Mouse (Mus musculus) heart, embryonic 12.5 days (tissue): ENCODE measurements around the gene Ruvbl2. TPM values are rescaled to one million over a fixed set of nuclear protein-coding genes. Genes with fewer than 3 reads are reported as not detected.

Experiments
- ATAC-seq: fragments of 200-750 bp; cut with Nextera tagmentation; 2 replicates; pipeline ENCODE4 v1.8.0; 2017; ENCODE audit warnings: moderate TSS enrichment, moderate library complexity; ENCODE audit not compliant: insufficient number of reproducible peaks, low FRiP score
- H3K27ac ChIP-seq: fragments of 300-500 bp; sonication (generic); 2 replicates; pipeline ENCODE4 v1.5.1; 2016; ENCODE audit warnings: mild to moderate bottlenecking, moderate library complexity; ENCODE audit not compliant: poor library complexity, severe bottlenecking
- H3K27me3 ChIP-seq: fragments of 300-500 bp; sonication (generic); replicated peaks from 2 replicates; pipeline ENCODE4 v1.6.1; 2016; ENCODE audit warnings: mild to moderate bottlenecking, moderate library complexity
- H3K36me3 ChIP-seq: fragments of 300-500 bp; sonication (generic); 2 replicates; pipeline ENCODE4 v1.6.1; 2016; ENCODE audit warnings: mild to moderate bottlenecking, moderate library complexity
- H3K4me1 ChIP-seq: fragments of 300-500 bp; sonication (generic); replicated peaks from 2 replicates; pipeline ENCODE4 v1.6.1; 2016; ENCODE audit warnings: mild to moderate bottlenecking
- H3K4me2 ChIP-seq: fragments of 300-500 bp; sonication (generic); 2 replicates; pipeline ENCODE4 v1.6.1; 2016; ENCODE audit warnings: mild to moderate bottlenecking, moderate library complexity
- H3K4me3 ChIP-seq: fragments of 300-500 bp; sonication (generic); 2 replicates; pipeline ENCODE4 v1.5.1; 2016; ENCODE audit warnings: mild to moderate bottlenecking
- H3K9ac ChIP-seq: fragments of 300-500 bp; sonication (generic); 2 replicates; pipeline ENCODE4 v1.6.1; 2016; ENCODE audit warnings: mild to moderate bottlenecking, moderate library complexity
- H3K9me3 ChIP-seq: fragments of 300-500 bp; sonication (generic); replicated peaks from 2 replicates; pipeline ENCODE4 v1.6.1; 2016; ENCODE audit warnings: mild to moderate bottlenecking, moderate library complexity
- WGBS: fragments of 180-500 bp; shearing (Covaris S2); methylation state at CpG from one replicate; pipeline ENCODE4 v1.1.7; 2016; 5-methylcytosine and 5-hydroxymethylcytosine counted together
- polyA plus RNA-seq: library from polyadenylated mRNA; unstranded; fragments of >200 nt; fragmentation: Nextera tagmentation; extraction: Ambion mirVana; gene quantifications from 2 replicates; pipeline ENCODE4 v1.2.1, GENCODE M21; 2016

Gene Ruvbl2
- polyA plus RNA-seq, 1 experiment from 2014 or later: 80.7 TPM

DNA sequence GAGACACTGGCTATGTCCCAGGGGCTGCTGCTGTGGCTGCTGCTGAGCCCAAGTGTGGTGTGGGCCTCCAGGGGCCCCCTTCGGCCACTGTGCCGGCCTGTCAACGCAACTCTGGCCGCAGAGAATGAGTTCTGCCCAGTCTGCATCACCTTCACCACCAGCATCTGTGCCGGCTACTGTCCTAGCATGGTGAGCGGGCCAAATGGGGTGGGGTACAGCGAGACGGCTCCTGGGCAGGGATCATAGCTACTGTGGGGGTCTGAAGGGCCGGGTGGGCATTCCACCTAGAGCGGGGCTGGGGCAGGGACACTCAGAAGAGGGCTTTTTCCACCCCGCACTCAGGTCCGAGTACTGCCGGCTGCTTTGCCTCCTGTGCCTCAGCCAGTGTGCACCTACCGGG is 16.7 kb downstream of the Ruvbl2 start:
- no peak overlapping the region for H3K27ac ChIP-seq
- no peak overlapping the region for H3K9ac ChIP-seq
- 90% methylated on average over 14 of the region's 14 CpGs for WGBS
- no peak for ATAC-seq
- H3K4me2 ChIP-seq: no peak overlapping the region
- H3K9me3 ChIP-seq: no peaks in the 10 kb centered on the region
- no peak overlapping the region for H3K4me3 ChIP-seq
- H3K36me3 ChIP-seq: peaks cover 56% of the 10 kb centered on the region
- peaks cover 54% of the 10 kb centered on the region for H3K27me3 ChIP-seq
- peaks cover 12% of the 10 kb centered on the region for H3K4me1 ChIP-seq

DNA sequence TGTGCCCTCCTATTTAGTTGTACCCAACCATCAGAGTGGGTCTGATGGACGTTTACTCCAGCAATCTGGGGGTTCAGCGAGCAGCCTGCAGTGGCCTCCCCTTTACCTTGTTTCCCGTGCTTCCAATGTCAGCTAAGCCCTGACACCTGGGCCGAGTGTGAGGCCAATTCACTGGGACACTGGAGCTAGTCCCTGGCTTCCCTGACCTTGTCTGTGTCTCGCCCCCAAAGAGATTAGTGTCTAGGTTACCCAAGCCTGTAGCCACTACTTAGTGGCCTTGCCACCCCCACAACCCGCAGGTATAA is 17.3 kb downstream of the Ruvbl2 start, which contains the start of gene Lhb:
Gene Lhb, plus strand, starts transcription at position 206 of the 305 bp plus-strand sequence.
- no peak for ATAC-seq
- Histone ChIP-seq H3K27me3 (peaks cover 61% of the 10 kb centered on the region), H3K9me3 (no peaks in the 10 kb centered on the region), H3K27ac (no peak within 1 kb of the TSS), H3K4me2 (peak within 1 kb of the TSS; percentile 6; the same call in 1 of the 2 replicates), H3K4me3 (no peak within 1 kb of the TSS), H3K36me3 (peaks cover 50% of the 10 kb centered on the region), H3K9ac (no peak within 1 kb of the TSS), H3K4me1 (peaks cover 14% of the 10 kb centered on the region)
- 49% methylated on average over 6 of the region's 6 CpGs for WGBS

DNA sequence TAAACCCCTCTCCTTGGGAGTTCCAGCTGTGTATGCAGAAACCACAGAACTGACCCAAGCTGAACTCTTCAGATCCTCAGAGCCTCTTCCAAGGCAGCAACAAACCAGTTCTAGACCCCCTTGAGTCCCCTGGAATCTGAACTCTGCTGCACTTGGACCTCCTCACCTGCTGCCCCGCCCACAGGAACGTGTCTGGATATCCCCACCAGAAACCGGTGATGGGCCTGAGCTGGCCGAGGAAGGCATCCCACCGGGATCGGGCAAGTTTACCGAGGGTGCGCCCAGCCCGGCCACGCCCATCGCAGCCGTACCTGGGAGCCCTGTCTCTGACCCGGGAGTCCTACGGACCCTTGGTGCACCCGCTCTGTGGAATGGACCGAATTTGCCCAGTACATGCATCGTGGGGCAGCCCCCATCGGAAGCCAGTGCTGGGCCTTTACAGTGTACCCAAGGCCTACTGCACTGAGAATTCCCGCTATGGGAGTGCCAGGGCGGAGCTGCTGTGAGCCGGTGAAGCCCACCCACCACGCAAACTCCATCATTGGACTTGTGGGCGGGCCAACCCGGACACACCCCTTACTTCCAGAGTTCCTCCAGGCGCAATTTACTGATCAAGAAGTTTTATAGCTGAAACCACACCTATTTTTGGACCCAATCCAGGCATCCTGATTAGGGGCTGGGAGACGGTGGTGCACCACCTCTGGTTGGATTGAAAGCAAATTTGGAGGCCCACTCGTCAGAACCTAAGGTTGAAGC is 17.9 kb downstream of the Ruvbl2 start:
- H3K4me3 ChIP-seq: no peak overlapping the region
- peak overlapping the region; percentile 6; the same call in 1 of the 2 replicates for H3K4me2 ChIP-seq
- ATAC-seq: no peak
- H3K36me3 ChIP-seq: peaks cover 45% of the 10 kb centered on the region
- H3K9me3 ChIP-seq: no peaks in the 10 kb centered on the region
- peaks cover 18% of the 10 kb centered on the region for H3K4me1 ChIP-seq
- no peak overlapping the region for H3K9ac ChIP-seq
- 15% methylated on average over 27 of the region's 27 CpGs for WGBS
- peaks cover 66% of the 10 kb centered on the region for H3K27me3 ChIP-seq
- no peak overlapping the region for H3K27ac ChIP-seq

DNA sequence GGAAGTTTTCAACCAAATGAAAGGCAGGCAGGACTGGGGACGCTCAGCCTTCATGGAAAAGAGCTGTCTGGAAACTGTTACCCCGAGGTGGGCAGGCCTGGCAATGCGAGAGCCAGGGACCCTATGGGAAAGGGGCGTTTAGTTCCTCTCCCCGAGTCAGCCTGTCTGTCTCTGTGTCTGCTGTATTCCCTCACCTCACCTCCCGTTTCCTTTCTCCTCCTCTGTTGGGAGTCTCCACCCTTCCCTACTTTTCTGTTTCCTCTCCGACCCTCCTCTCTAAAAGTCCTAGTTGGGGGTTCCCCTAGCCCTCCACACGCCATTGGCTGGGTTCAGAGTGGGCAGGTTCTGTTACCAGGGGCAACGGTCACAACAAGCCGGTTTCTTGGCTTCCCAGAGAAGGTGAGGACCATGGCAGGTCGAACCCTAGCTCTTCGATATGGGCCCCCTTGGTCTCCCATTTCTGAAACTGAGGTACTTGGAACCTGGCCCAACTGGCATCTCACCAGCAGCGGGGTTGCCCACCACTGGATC is 19.9 kb downstream of the Ruvbl2 start:
- 0 out of 2 replicates have a peak overlapping the region, but pooled peaks have one; percentile 48 for H3K9ac ChIP-seq
- peaks cover 81% of the 10 kb centered on the region for H3K27me3 ChIP-seq
- peaks cover 25% of the 10 kb centered on the region for H3K36me3 ChIP-seq
- peaks cover 33% of the 10 kb centered on the region for H3K4me1 ChIP-seq
- no peak overlapping the region for H3K4me3 ChIP-seq
- H3K27ac ChIP-seq: no peak overlapping the region
- H3K9me3 ChIP-seq: no peaks in the 10 kb centered on the region
- no peak for ATAC-seq
- peak overlapping the region; percentile 18; the same call in 1 of the 2 replicates for H3K4me2 ChIP-seq
- WGBS: 7% methylated on average over 13 of the region's 13 CpGs

DNA sequence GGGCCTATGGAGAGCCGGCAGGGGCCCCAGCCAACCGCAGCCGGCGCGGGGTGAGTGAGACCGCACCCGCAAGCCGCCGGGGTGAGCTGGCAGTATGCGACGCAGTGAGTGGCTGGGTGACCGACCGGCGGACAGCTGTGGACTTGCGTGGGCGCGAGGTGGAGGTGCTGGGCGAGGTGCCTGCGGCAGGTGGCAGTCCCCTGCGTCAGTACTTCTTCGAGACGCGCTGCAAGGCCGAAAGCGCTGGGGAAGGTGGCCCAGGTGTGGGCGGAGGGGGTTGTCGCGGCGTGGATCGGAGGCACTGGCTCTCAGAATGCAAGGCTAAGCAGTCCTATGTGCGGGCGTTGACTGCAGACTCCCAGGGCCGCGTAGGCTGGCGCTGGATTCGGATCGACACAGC is 22.3 kb downstream of the Ruvbl2 start:
- ATAC-seq: no peak

DNA sequence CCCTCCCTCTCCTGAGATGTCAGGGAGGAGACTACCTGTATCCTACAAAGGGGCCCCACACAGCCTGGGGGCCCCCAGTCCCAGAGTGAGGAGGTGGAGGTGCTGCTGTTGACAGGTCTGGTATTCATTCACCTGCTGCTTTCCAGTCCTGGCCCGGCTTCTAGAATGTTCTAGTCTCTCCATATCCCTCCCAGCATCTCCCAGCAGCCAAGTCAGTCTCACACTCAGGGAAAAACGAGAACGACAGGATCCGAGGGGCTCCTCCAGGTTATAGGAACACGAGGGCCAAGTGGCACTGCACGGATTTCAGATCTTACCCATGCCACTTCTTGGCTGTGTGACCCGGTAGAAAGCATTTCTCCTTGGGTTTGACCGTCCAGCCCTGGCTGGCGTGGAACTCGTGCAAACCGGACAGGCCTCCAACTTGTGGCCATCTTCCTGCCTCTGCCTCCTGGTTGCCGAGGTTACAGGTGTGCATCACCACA is 23.1 kb downstream of the Ruvbl2 start:
- 40% methylated on average over 12 of the region's 12 CpGs for WGBS
- H3K9ac ChIP-seq: no peak overlapping the region
- H3K9me3 ChIP-seq: no peaks in the 10 kb centered on the region
- no peaks in the 10 kb centered on the region for H3K36me3 ChIP-seq
- no peak overlapping the region for H3K4me2 ChIP-seq
- no peak overlapping the region for H3K4me3 ChIP-seq
- H3K4me1 ChIP-seq: peaks cover 37% of the 10 kb centered on the region
- H3K27me3 ChIP-seq: peaks cover 88% of the 10 kb centered on the region
- H3K27ac ChIP-seq: no peak overlapping the region
- no peak for ATAC-seq

More for the DNA sequence above, 22.3 kb downstream of the Ruvbl2 start:
- WGBS: 16% methylated on average over 26 of the region's 37 CpGs
- Histone ChIP-seq H3K27ac (no peak overlapping the region), H3K9ac (no peak overlapping the region), H3K27me3 (peaks cover 88% of the 10 kb centered on the region), H3K36me3 (peaks cover 1% of the 10 kb centered on the region), H3K4me2 (peak overlapping the region; percentile 42), H3K4me3 (peak overlapping the region; percentile 17), H3K9me3 (no peaks in the 10 kb centered on the region), H3K4me1 (peaks cover 40% of the 10 kb centered on the region)

DNA sequence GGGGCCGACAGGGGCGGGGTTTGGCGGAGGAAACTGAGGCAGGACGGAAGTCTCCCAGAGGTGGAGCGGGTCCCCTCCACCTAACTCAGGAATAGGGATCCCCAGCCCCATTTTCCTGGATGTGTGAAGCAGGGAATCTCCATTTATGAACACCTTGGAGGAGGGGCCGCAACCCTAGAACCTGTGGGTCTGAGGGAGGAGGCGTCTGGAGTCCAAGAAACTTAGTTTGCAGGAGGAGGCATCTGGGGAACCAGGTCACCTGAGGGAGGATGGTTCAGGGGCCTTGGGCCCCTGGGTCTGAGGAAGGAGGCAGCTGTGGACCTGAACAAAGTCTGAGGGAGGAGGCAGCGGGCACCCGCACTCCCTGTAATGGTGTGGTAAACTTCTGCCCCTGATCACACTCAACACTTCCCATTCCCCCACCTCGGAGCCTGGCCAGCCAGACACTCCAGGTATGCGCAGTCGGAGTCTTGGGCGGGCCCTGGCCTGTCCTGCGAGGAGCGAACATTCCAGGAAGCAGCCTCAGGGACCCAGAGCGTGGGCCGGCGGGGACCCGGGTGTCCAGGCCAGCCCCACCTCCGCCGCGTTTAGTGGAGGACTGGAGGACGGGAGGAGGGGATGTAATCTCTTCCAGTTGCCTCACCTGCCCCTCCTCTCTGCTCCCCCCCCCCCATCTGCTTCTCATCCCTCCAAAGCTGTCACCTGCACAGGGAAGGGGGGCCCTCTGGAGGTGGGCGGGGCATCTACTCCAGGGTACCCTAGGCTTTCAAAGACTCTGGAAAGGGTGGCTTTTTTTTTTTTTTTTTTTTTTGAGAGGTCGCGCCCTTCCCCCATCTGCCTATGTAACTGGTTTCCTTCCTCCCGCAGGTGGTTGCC is 23.8 kb downstream of the Ruvbl2 start:
- Histone ChIP-seq H3K36me3 (no peaks in the 10 kb centered on the region), H3K27ac (0 out of 2 replicates have a peak overlapping the region, but pooled peaks have one; percentile 48), H3K4me2 (peak overlapping the region; percentile 86), H3K27me3 (peaks cover 88% of the 10 kb centered on the region), H3K9ac (peak overlapping the region; percentile 68), H3K4me3 (peak overlapping the region; percentile 52), H3K9me3 (no peaks in the 10 kb centered on the region), H3K4me1 (peaks cover 37% of the 10 kb centered on the region)
- WGBS: 1% methylated on average over 27 of the region's 27 CpGs
- ATAC-seq: 0 out of 2 replicates have a peak, but pooled peaks have one; percentile 10

DNA sequence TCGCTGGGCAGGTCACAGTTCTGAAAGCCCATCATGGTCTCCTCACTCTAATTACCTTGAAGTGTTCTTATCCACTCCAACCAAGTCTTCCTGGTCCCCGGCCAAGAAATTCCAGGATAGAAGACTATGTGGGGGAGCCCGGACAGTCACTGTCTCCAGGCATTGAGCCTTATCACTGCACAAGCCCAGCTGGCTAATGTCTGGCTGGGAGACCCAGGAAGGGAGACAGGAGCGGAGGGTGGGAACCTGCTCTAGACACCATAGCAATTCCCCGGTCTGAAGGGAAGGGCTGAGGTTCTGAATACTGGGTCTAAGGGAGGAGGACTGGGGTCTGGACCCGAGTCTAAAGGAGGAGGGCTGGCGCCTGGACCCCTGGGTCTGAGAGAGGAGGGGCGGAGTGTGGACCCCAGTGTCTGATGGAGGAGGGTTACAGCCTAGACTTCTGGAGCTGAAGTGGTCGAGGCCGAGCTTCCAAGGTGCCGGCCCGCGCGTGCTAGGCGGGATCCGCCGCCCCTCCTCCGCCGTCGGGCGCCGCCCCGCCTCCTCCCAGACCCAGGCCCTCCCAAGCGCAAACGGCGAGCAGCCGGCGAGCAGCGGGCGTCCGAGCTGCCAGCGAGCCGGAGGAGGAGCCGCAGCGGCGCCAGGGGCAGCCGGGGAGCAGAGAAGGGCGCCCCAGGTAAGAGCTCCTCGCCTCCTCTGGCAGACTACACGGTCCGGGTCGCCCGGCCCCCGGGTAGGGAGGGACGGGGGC is 24.6 kb downstream of the Ruvbl2 start, which contains the start of gene Ntf5:
Gene Ntf5, plus strand, starts transcription at position 583 of the 751 bp plus-strand sequence.
- Histone ChIP-seq H3K9ac (peak within 1 kb of the TSS; percentile 68), H3K4me3 (peak within 1 kb of the TSS; percentile 52), H3K4me1 (peaks cover 36% of the 10 kb centered on the region), H3K9me3 (no peaks in the 10 kb centered on the region), H3K27ac (peak within 1 kb of the TSS; percentile 48; the same call in 1 of the 2 replicates), H3K27me3 (peaks cover 88% of the 10 kb centered on the region), H3K4me2 (peak within 1 kb of the TSS; percentile 86), H3K36me3 (no peaks in the 10 kb centered on the region)
- WGBS: 2% methylated on average over 37 of the region's 45 CpGs
- ATAC-seq: peak; percentile 63

DNA sequence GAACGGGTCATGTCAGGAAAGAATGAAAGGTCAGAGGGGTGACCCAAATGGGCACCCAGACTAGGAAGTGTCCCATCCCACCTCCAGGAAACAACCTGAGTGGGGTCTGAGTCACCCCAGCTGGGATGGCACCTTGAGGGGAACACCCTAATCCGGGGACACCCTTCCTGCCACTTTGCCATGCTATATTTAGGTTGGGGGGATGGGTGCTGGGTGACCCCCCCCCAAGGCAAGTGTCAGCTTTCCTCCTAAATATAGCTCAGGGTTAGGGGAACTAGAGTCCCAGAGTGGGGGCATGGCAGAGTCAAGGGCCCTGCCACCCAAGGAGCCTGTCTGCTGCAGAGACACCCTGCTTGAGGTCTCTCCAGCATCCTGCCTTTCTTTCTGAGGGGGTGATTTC is 25.5 kb downstream of the Ruvbl2 start:
- 60% methylated on average over 2 of the region's 2 CpGs for WGBS
- Histone ChIP-seq H3K4me3 (no peak overlapping the region), H3K9ac (no peak overlapping the region), H3K9me3 (no peaks in the 10 kb centered on the region), H3K27ac (no peak overlapping the region), H3K27me3 (peaks cover 88% of the 10 kb centered on the region), H3K36me3 (no peaks in the 10 kb centered on the region), H3K4me2 (0 out of 2 replicates have a peak overlapping the region, but pooled peaks have one; percentile 21), H3K4me1 (peaks cover 28% of the 10 kb centered on the region)
- ATAC-seq: no peak

DNA sequence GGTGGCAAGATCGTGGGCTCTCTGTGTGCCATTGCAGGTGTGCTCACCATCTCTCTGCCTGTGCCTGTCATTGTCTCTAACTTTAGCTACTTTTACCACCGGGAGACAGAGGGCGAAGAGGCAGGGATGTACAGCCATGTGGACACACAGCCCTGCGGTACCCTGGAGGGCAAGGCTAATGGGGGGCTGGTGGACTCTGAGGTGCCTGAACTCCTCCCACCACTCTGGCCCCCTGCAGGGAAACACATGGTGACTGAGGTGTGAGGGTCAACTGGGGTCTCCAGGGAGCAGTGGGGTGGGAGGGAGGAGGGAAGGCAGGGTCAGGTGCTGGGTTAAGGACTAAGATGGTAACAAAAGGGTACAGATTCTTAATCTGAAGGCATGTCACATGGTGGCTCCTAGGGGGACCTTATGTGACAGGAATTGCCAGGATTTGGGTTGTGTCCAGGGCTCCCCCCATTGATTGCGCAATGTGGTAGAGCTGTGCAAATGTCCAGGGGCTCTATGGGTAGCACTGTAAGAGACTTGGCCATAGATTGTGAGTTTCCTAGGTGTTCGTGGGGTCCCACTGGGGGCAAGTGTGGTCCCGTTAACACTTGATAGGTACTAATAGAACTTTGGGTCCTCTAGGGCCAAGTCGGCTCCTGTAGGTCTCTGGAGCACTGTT is 28.3 kb downstream of the Ruvbl2 start:
- H3K9ac ChIP-seq: no peak overlapping the region
- no peak overlapping the region for H3K27ac ChIP-seq
- 0 out of 2 replicates have a peak, but pooled peaks cover 3% of the 10 kb centered on the region for H3K9me3 ChIP-seq
- H3K27me3 ChIP-seq: peaks cover 80% of the 10 kb centered on the region
- whole genome bisulfite sequencing: 76% methylated on average over 8 of the region's 8 CpGs
- H3K4me1 ChIP-seq: peaks cover 34% of the 10 kb centered on the region
- H3K4me3 ChIP-seq: no peak overlapping the region
- ATAC-seq: no peak
- no peak overlapping the region for H3K4me2 ChIP-seq
- no peaks in the 10 kb centered on the region for H3K36me3 ChIP-seq
